Mouse (Mus musculus): ENCODE results near the gene Cyp4f18.

- TF ChIP-seq GATA1 (IDR thresholded peaks at IDR 0.05; ENCODE audit: low read length) (no peak), TAL1 (IDR thresholded peaks at IDR 0.05; ENCODE audit: low read length) (no peak)
These were observed 48.9 kb downstream of the Cyp4f18 start for GRCm38 (mm10) chr8:71960483-71960882.
